Mouse (Mus musculus): ENCODE results near the gene Patl2. TPM values are rescaled to one million over a fixed set of nuclear protein-coding genes. Genes with fewer than 3 reads are reported as not detected.
"Not testable (repeated sequence)": the region's sequence is repeated elsewhere in the genome, so short reads cannot be mapped to it uniquely, and the experiment has no call there.

Gene Patl2
- total RNA-seq (2021): not detected
- long read RNA-seq, experiment 1: 0 reads
- long read RNA-seq, experiment 2, partial matches to known transcripts: 0 of 2 reads
- long read RNA-seq, experiment 2, other reads (novel, unspliced or antisense): 2 of 2 reads

GRCm38 (mm10) chr2:122186106-122186505, at the start of gene Patl2, which contains the start of gene Terb2:
Patl2 (minus strand) TSS chr2:122186189.
Terb2 (plus strand) TSS chr2:122186272.
- DNase-seq (ENCODE audit: low spot score in 2 of 2): no peak

GRCm38 (mm10) chr2:122235425-122235824, 49.4 kb upstream of the Patl2 start:
- no peak for DNase-seq (ENCODE audit: low spot score in 2 of 2)

DNA sequence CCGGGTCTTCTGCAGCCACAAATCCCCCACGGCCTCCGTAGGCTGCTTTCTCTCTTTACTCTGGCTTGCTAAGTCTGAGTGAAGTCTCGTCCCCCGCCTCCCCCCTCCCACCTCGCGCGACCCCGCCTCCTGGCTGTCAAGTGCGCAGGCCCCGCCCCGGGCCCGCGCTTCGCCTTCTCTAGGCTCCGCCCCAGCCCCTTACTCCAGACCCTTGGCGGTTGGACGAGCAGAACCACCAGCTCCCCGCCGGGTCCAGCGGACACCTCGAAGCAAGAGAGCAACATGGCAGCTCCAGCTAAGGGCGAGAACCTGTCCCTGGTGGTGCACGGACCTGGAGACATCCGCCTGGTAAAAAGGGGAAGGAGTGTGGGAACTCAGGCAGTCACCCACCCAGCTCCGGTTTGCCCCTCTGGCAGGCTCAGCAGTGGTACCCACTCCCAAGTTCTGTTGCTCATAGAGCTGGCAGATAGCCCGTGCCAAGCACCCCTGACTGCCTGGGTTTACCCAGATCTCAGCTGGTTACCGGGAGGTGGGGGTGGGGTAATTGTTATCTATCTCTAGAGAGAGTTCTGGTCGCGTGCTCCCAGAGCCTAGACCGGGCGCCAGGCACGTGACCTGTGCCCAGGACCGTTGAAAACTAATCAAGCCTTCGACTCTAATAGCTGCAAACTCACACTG, 48.8 kb upstream of the Patl2 start, which contains the start of gene Sord:
Gene Sord (plus strand): TSS at position 139 of the 678 bp plus-strand sequence.
- DNase-seq (ENCODE audit: low spot score in 2 of 2): peak; percentile 72 to 77

DNA sequence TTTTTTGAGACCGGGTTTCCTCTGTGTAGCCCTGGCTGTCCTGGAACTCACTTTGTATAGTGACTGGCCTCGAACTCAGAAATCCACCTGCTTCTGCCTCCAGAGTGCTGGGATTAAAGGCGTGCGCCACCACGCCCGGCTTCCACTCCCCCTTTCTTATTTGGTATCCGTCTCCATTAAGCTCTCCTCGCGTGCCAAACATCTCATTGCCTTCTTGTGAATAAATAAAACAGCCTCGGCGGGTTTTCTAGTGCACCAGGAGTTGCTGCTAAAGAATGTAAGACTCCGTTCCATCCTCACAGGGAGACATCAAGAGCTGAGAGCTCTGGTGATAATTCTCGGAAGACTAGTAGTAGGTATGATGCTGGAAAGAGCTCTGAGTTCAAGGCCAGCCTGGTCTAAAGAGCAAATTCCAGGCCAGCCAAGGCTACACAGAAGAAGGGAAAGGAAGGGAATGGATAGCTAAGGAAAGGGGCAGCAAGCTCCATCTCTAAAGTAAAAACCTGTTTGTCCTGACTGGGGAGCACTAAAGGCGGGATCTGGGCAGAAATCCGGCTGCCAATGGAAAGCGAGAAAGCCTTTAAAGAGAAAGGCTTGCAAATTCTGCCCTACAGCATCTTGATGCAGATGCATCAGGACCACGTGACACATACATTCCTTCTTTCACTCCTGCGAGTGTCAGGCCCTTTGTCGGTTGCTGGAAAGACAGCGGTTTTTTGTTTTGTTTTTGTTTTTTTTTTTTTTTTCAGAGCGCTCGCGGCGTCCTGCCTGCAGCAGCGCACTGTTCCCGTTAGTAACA, 48.0 kb upstream of the Patl2 start:
- peak in 1 of 2 experiments; percentile 20 for DNase-seq (ENCODE audit: low spot score in 2 of 2)

DNA sequence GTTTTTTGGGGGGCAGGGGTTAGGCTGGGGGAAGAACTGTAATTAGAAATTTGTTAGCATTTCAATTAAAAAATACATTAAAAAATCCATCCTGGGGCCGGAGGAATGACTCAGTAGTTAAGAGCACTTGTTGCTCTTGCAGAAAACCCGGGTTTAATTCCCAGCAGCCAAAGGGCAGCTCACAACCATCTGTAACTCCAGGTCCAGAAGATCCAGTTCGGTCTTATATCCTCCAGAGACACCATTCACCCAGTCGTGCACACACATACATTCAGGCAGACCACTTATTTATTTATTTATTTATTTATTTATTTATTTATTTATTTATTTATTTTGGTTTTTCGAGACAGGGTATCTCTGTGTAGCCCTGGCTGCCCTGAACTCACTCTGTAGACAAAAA, 47.4 kb upstream of the Patl2 start:
- DNase-seq (ENCODE audit: low spot score in 2 of 2): no peak

- no peak for DNase-seq (ENCODE audit: low spot score in 2 of 2)
Measured at GRCm38 (mm10) chr2:122231616-122232015, 45.6 kb upstream of the Patl2 start.

- no peak for DNase-seq (ENCODE audit: low spot score in 2 of 2)
Measured at GRCm38 (mm10) chr2:122230395-122230794, 44.4 kb upstream of the Patl2 start.

DNA sequence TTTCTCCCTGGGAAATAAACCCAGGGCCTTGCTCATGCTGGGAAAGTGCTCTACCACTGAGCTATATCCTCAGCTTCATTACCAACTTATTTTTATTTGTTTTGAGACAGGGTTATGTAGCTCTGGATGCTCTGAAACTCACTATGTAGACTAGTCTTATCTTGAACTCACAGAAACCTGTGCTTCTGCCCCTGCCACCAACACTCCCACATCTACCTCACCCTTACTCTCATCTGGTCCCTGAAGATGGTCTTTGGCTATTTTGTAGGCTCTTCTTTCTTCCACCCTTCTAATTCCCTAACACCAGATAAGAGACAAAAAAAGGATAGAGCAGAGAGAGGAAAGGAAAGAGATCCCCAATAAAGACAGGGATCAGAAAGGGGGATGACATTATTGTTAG, 37.7 kb upstream of the Patl2 start:
- no peak for DNase-seq (ENCODE audit: low spot score in 2 of 2)

GRCm38 (mm10) chr2:122222272-122222671, 36.3 kb upstream of the Patl2 start:
- no peak for DNase-seq (ENCODE audit: low spot score in 2 of 2)

DNA sequence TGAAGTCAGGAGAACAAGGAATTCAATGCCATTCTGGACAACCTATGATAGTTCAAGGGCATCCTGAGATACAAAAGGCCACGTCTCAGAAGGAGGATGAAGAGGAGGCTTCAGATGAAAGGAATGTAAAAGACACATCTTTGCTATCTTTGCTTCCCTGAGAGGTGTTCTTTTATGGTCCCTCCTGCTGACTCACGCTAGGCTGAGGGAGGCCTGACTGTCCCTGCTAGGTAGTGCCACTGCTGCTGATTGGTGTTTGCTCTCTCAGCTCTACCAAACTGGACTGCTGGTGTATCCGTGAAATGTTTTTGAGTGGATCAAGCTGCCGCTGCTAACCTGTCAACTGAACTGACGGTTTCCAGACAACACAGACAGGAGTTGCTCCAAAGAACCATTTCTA, 35.8 kb upstream of the Patl2 start:
- DNase-seq (ENCODE audit: low spot score in 2 of 2): no peak

DNA sequence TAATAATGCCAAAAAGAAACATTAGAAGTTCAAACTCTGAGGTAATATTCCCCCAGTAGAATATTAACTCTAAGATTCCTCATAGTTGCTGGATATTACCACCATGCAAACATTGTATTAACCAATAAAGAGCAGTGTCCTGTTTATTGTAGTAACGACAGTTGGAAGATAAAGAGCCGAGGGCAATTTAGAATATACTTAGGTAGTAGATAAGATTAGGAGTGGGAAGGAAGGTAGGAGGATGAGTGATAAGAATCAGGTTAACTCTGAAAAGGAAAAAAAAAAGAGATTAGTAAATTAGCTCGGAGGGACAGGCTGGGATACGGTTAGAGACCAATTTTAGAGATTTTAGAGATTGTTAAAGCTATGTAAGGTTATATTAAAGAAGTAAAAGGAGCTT, 35.4 kb upstream of the Patl2 start:
- DNase-seq (ENCODE audit: low spot score in 2 of 2): no peak

DNA sequence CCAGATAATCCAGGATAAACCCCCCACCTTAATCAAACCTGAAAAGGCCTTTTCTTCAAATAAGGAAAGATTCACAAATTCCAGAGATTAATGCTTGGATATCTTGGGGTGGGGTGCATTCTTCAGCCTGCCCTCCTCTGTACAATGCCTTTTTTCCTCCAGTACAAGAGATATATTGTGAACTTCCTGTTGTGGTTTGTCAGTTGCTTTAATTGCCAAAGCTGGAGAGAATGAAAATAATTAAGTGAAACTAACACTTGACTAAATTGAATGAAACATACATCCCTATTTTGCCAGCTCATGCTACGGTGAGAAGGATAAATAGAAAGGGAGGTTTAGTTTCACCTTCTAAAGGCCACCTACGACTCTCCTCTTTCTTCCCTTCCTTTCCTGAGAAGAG, 32.2 kb upstream of the Patl2 start:
- DNase-seq (ENCODE audit: low spot score in 2 of 2): no peak

DNA sequence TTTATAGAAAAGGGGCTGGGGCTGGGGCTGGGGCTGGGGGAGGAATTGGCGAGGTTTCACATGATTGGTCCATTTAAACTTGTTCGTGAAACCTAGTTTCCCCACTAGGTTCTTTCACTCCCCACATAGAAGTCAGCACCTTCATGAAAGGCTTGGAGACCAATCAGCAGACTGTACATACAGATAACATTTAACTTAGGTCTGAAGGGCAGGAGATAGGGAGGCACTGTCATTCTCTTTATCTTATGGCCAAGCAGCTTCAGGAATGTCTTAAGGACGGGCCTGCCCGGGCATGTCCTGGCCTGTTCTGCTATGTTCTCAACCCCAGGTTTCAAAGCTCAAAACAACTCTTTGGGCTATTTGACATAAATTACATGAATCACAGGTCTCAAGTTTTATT, 31.1 kb upstream of the Patl2 start:
- not testable (repeated sequence) for DNase-seq (ENCODE audit: low spot score in 2 of 2)

- DNase-seq (ENCODE audit: low spot score in 2 of 2): no peak
Measured at GRCm38 (mm10) chr2:122210534-122211228, 24.7 kb upstream of the Patl2 start.

DNA sequence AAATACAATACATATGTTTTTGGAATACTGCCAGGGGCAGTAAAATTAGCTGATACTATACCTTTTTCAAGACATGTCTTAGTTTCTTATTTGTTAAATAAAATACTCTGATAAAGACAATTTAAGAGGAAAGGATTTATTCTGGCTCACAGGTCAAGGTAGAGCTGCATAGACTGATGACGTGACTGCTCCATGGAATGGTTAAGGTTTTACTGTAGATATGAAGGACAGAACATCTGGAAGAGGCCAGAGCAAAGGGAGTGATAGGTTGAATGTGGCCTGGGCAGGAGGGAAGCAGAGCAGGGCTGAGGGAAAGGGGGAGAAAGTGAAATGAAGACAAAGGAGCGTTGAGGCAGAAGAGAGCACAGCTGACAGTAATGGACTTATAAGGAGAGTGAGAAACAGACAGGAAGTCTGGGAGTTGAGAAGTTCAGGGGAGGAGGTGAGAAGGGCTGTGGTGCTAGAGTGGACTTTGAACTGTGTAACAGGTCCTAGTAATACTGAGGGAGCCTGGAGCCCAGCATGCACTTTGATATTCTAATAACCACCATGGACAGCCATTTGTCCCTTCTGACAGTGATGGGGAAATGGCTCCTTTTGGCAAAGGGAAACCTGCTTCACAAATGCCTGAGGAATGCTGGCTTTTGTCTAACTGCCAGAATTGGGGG, 20.6 kb upstream of the Patl2 start:
- no peak for DNase-seq (ENCODE audit: low spot score in 2 of 2)

DNA sequence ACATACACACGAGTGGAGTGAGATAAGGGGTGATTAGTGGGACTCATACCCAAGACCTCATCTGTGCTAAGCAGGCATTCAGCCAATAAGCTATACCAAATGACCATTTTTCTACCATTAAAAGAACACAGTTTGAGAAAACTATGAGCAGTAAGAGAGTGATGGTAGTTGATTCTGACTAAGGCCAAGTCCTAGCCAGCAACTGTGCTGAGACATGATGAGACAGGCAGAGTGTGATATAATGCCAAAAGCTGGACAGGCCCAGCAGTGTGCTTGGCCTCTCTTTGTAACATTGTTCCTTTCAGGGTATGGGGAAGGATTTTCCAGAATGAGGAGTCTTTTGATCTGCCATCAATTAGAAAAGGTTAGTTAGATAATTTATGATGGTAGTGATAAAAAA, 15.5 kb upstream of the Patl2 start:
- DNase-seq (ENCODE audit: low spot score in 2 of 2): no peak

DNA sequence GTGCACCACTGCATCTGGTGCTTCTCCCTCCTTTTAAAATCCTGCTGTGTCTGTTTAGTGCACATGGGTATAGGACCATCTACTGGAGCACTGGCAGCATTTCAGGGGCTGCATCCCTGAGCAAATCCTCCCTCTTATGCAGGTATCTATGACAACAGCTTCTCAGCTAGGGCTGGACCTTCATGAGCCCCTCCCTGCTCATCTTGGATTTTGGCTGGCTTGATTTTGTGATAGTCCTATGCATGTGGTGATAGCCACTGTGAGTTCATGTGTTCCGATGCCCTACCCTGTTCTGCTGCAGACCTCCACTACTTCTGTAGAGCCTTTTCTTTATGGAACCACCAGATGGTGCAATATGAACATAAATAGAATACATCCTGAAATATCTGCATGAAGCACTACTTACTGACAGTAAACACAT, 8.5 kb upstream of the Patl2 start:
- DNase-seq (ENCODE audit: low spot score in 2 of 2): no peak

GRCm38 (mm10) chr2:122191849-122192248, 5.9 kb upstream of the Patl2 start:
- no peak for DNase-seq (ENCODE audit: low spot score in 2 of 2)

GRCm38 (mm10) chr2:122186751-122187150, 762 bp upstream of the Patl2 start:
- DNase-seq (ENCODE audit: low spot score in 2 of 2): no peak

GRCm38 (mm10) chr2:122185086-122185485, 903 bp downstream of the Patl2 start:
- no peak for DNase-seq (ENCODE audit: low spot score in 2 of 2)

Measured in gastrocnemius, postnatal 4 days (tissue).